Mouse (Mus musculus) liver, embryonic 14.5 days (tissue): ENCODE data around the gene Agtpbp1. TPM values are rescaled to one million over a fixed set of nuclear protein-coding genes. Genes with fewer than 3 reads are reported as not detected.

Experiments used
- ATAC-seq: fragments of 200-750 bp; cut with Nextera tagmentation; 2 replicates; pipeline ENCODE4 v1.8.0; 2017; ENCODE audit warnings: moderate number of reproducible peaks, mild to moderate bottlenecking, moderate library complexity; ENCODE audit not compliant: insufficient read depth
- DNase-seq, 3 experiments: peaks; one replicate each; pipeline ENCODE4 v3.0.0-alpha.2; 2012 to 2013; ENCODE audit warnings: low read depth in 3 of 3, low spot score in 3 of 3
- H3K27ac ChIP-seq: fragments of 300-500 bp; sonication (generic); 2 replicates; pipeline ENCODE4 v1.5.1; 2014; ENCODE audit warnings: moderate library complexity, mild to moderate bottlenecking, control low read depth, inconsistent platforms
- H3K27me3 ChIP-seq: fragments of 300-500 bp; sonication (generic); 2 replicates; pipeline ENCODE4 v1.6.1; 2014; ENCODE audit warnings: mild to moderate bottlenecking, low read length, moderate library complexity; ENCODE audit not compliant: control insufficient read depth, insufficient read depth
- H3K36me3 ChIP-seq: fragments of 300-500 bp; sonication (generic); replicated peaks from 2 replicates; pipeline ENCODE4 v1.6.1; 2014; ENCODE audit warnings: low read depth; ENCODE audit not compliant: control insufficient read depth, insufficient read depth
- H3K4me1 ChIP-seq, 2 experiments: fragments of 200-500 bp in 1 of 2; fragments of 300-500 bp in 1 of 2; sonication (generic) in 1 of 2; replicated peaks; 2 replicates each; pipeline ENCODE4 v1.6.1; 2012 to 2014; ENCODE audit warnings: antibody characterized with exemption in 1 of 2, inconsistent platforms in 1 of 2, low read length in 1 of 2; ENCODE audit not compliant: control insufficient read depth in 2 of 2, insufficient read depth in 2 of 2
- H3K4me2 ChIP-seq: fragments of 300-500 bp; sonication (generic); 2 replicates; pipeline ENCODE4 v1.6.1; 2014; ENCODE audit warnings: low read depth, mild to moderate bottlenecking, control low read depth, moderate library complexity
- H3K4me3 ChIP-seq, 2 experiments: fragments of 200-500 bp in 1 of 2; fragments of 300-500 bp in 1 of 2; sonication (generic) in 1 of 2; 2 replicates each; pipeline ENCODE4 v1.5.1; 2012 to 2014; ENCODE audit warnings: low read depth in 2 of 2, low read length in 2 of 2, mild to moderate bottlenecking in 2 of 2, control low read depth in 1 of 2, inconsistent platforms in 1 of 2, moderate library complexity in 1 of 2; ENCODE audit not compliant: insufficient read depth in 1 of 2
- H3K9ac ChIP-seq: fragments of 300-500 bp; sonication (generic); replicated peaks from 2 replicates; pipeline ENCODE4 v1.6.1; 2014; ENCODE audit warnings: mild to moderate bottlenecking, control low read depth, moderate library complexity
- H3K9me3 ChIP-seq: fragments of 300-500 bp; sonication (generic); 2 replicates; pipeline ENCODE4 v1.6.1; 2016; ENCODE audit warnings: low read length, mixed read lengths; ENCODE audit not compliant: control insufficient read depth
- CTCF ChIP-seq: IDR thresholded peaks from 2 replicates; pipeline ENCODE4 v1.5.1; 2016; ENCODE audit warnings: antibody characterized with exemption, low read depth, control low read depth
- EP300 ChIP-seq: IDR thresholded peaks from 2 replicates; pipeline ENCODE4 v1.6.1; 2016; ENCODE audit warnings: antibody characterized with exemption, low read depth
- WGBS: fragments of 180-500 bp; shearing (Covaris S2); extraction: QIAGEN DNeasy Blood & Tissue Kit; methylation state at CpG from one replicate; pipeline ENCODE4 v1.1.7; 2014; ENCODE audit not compliant: insufficient replicate concordance; 5-methylcytosine and 5-hydroxymethylcytosine counted together
- polyA plus RNA-seq, 2 experiments: library from polyadenylated mRNA; depleted of rRNA in 1 of 2; stranded (reverse) in 1 of 2; unstranded in 1 of 2; fragments of >200 nt; fragmentation: Nextera tagmentation in 1 of 2; extraction: Ambion mirVana in 1 of 2; gene quantifications; 2 replicates each; pipeline versions ENCODE4 v1.2.1 to v1.2.3; 2012 to 2014

Gene Agtpbp1
- polyA plus RNA-seq, 2 experiments: 4.8 to 10.3 TPM

DNA sequence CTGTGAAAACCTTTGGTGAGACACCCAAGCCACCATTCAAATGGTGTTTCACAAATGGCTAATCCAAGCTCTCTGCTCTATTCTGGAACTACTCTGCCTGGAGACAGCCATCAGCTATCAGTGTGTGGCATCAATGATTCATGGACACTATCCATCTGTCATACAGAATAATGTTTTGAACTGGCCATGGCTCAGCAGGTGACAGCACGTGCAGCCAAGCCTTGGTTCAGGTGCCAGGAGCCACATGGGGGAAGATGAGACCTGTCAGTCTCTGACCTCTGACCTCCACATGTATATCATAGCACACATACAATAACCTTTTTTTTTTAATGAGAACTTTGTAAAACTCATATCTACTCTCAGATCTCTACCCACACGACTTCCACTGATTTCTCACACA, 32.3 kb downstream of the Agtpbp1 start:
- ATAC-seq: no peak
- Histone ChIP-seq H3K27me3 (no peaks in the 10 kb centered on the region), H3K27ac (no peak overlapping the region), H3K9me3 (no peaks in the 10 kb centered on the region), H3K36me3 (no peaks in the 10 kb centered on the region), H3K4me1 (peaks cover 23 to 36% of the 10 kb centered on the region in 2 experiments), H3K4me2 (no peak overlapping the region), H3K9ac (no peak overlapping the region), H3K4me3 (no peak overlapping the region)
- 63% methylated on average over 2 of the region's 2 CpGs for WGBS
- no peak for TF ChIP-seq CTCF
- TF ChIP-seq EP300: no peak
- DNase-seq: no peak

DNA sequence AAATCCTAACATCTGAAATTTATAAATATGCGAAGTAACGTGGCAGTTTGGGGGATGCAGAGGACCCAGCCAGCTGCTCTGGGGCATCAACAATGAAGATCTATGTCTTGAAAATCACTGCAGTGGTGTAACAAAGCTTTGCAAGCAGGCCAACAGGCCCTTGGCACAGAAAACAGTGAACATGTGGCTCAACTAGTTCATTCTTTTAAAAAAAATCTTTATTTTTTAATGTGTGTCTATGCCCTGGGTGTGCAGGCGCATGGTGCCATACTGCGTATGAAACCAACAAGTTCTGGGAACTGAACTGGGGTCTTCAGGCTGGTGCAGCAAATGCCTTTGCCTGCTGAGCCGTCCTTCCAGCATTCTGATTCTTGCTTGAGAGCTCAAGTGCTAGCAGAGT, 32.7 kb downstream of the Agtpbp1 start:
- Histone ChIP-seq H3K27ac (no peak overlapping the region), H3K4me1 (peaks cover 20 to 33% of the 10 kb centered on the region in 2 experiments), H3K27me3 (no peaks in the 10 kb centered on the region), H3K36me3 (no peaks in the 10 kb centered on the region), H3K4me2 (no peak overlapping the region), H3K9ac (no peak overlapping the region), H3K9me3 (no peaks in the 10 kb centered on the region), H3K4me3 (no peak overlapping the region)
- TF ChIP-seq EP300 (no peak), CTCF (no peak)
- 83% methylated on average over 5 of the region's 5 CpGs for WGBS
- no peak for DNase-seq
- no peak for ATAC-seq

DNA sequence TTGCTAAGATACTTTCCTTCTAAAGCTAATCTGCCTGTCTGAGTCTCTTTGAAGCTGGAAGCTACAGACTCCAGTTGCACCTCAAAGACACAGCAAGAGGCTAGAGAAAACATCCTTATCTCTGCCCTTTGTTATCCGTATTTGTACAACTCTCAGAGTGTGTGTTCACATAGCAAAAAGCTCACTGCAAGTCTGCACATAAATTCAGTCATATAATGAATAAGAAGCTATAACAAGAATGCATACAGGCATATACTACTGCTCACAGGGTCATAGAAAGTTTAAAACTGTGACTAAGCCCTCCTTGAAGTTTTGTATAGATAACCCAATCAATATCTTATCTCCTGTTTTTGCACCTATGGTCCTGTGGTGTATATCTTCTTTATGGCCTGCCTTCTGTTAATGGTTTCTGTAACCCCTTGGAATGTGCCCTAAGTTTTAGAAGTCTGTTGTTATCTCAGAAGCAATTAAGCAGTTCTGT, 35.7 kb downstream of the Agtpbp1 start:
- TF ChIP-seq EP300 (0 out of 2 replicates have a peak, but pooled peaks have one; percentile 15), CTCF (no peak)
- Histone ChIP-seq H3K9ac (peak overlapping the region; percentile 18), H3K36me3 (no peaks in the 10 kb centered on the region), H3K4me2 (no peak overlapping the region), H3K27me3 (no peaks in the 10 kb centered on the region), H3K27ac (no peak overlapping the region), H3K4me1 (peaks cover 16 to 19% of the 10 kb centered on the region in 2 experiments), H3K4me3 (no peak overlapping the region), H3K9me3 (no peaks in the 10 kb centered on the region)
- DNase-seq (peak in 1 of 3 experiments; percentile 9), ATAC-seq (peak; percentile 52; the same call in 1 of the 2 replicates)
- WGBS: 0% methylated on average over 1 of the region's 1 CpGs

DNA sequence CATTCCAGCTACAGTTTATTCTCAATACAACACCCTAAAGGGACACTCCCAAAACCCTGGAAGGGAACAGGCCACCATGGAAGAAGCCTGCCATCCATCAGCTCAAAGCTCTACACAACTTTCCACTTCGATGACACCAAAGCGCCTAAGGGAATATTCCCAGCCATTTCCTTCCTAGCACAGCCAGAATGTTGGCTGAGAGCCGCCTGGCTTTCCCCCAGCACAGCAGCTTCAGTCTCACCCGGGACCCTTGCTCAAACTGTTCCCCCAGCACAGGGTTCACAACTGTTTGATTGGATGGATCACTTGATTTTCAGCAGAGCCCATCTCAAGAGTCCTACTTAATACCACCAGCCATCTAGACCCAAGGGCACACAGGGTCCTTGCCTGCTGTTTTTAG, 37.3 kb downstream of the Agtpbp1 start:
- H3K9ac ChIP-seq: no peak overlapping the region
- peaks cover 16 to 19% of the 10 kb centered on the region in 2 experiments for H3K4me1 ChIP-seq
- no peak for TF ChIP-seq EP300
- no peak for TF ChIP-seq CTCF
- H3K4me3 ChIP-seq: no peak overlapping the region
- no peak for ATAC-seq
- H3K36me3 ChIP-seq: no peaks in the 10 kb centered on the region
- H3K27me3 ChIP-seq: no peaks in the 10 kb centered on the region
- no peaks in the 10 kb centered on the region for H3K9me3 ChIP-seq
- H3K27ac ChIP-seq: no peak overlapping the region
- WGBS: 70% methylated on average over 4 of the region's 4 CpGs
- H3K4me2 ChIP-seq: no peak overlapping the region
- no peak for DNase-seq

DNA sequence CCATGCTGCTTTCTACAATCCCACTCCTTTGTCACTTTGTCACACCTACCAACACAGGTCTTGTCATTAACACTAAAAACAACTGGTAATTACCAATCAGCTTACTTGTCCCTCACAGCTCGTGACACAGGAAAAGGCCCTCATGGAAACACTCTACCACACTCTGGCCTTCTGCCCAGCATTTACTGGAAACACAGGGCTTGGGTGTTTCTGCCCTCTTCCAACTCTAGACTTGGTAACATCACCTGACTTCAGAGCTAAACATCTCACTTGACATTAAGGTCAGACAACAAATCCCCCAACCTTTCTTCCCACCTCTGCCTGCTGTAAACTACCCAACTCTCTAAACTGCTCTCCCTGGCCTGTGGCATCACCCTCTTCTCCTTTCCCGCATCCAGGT, 37.9 kb downstream of the Agtpbp1 start:
- Histone ChIP-seq H3K4me2 (no peak overlapping the region), H3K27me3 (no peaks in the 10 kb centered on the region), H3K27ac (no peak overlapping the region), H3K9me3 (no peaks in the 10 kb centered on the region), H3K36me3 (no peaks in the 10 kb centered on the region), H3K9ac (no peak overlapping the region), H3K4me3 (no peak overlapping the region), H3K4me1 (peaks cover 16 to 19% of the 10 kb centered on the region in 2 experiments)
- no peak for ATAC-seq
- TF ChIP-seq CTCF (no peak), EP300 (no peak)
- DNase-seq: no peak
- 72% methylated on average over 2 of the region's 2 CpGs for WGBS
